Mouse (Mus musculus): ENCODE data around the gene 6430550D23Rik. TPM values are rescaled to one million over a fixed set of nuclear protein-coding genes. Genes with fewer than 3 reads are reported as not detected.
A peak's percentile ranks its signal among the peaks of the same experiment; 100 is the strongest.
"Not testable (repeated sequence)": the region's sequence is repeated elsewhere in the genome, so short reads cannot be mapped to it uniquely, and the experiment has no call there.

6430550D23Rik gene
- polyA plus RNA-seq, 1 experiment: 0.29 TPM

GRCm38 (mm10) chr2:155939897-155940529, 67.8 kb downstream of the 6430550D23Rik start:
- no peak overlapping the region for H3ac ChIP-seq (ENCODE audit: control insufficient read depth, insufficient read length)
- no peaks in the 10 kb centered on the region for H3K79me2 ChIP-seq (ENCODE audit: control insufficient read depth, insufficient read depth)
- H3K36me3 ChIP-seq (ENCODE audit: control insufficient read depth, insufficient read depth): no peaks in the 10 kb centered on the region
- no peaks in the 10 kb centered on the region for H3K27me3 ChIP-seq (ENCODE audit: control insufficient read depth, insufficient read depth, insufficient read length)
- TF ChIP-seq USF1 (IDR thresholded peaks at IDR 0.05; ENCODE audit: low read depth) (no peak), SRF (IDR thresholded peaks at IDR 0.05; ENCODE audit: control insufficient read depth, insufficient read length, low read depth) (no peak), TCF12 (IDR thresholded peaks at IDR 0.05; ENCODE audit: insufficient read depth, poor library complexity, severe bottlenecking) (no peak), CEBPB (IDR thresholded peaks at IDR 0.05; ENCODE audit: insufficient read depth, poor library complexity, severe bottlenecking) (no peak), REST (IDR thresholded peaks at IDR 0.05; ENCODE audit: insufficient read depth, insufficient read length) (no peak), MAX (IDR thresholded peaks at IDR 0.05; ENCODE audit: low read depth) (no peak), POLR2AphosphoS2 (IDR thresholded peaks at IDR 0.05; ENCODE audit: insufficient read length, low read depth) (no peak), MYOG (IDR thresholded peaks at IDR 0.05; ENCODE audit: control insufficient read depth in 1 of 3, insufficient read depth in 1 of 3, insufficient read length in 2 of 3, low read depth in 2 of 3) (no peak), POLR2A (IDR thresholded peaks at IDR 0.05; ENCODE audit: insufficient read length, low read depth) (no peak), E2F4 (IDR thresholded peaks at IDR 0.05; ENCODE audit: insufficient read depth) (no peak), MYOD1 (IDR thresholded peaks at IDR 0.05; ENCODE audit: control insufficient read depth in 1 of 3, insufficient read length in 2 of 3, low read depth in 2 of 3) (no peak), TCF3 (IDR thresholded peaks at IDR 0.05; ENCODE audit: insufficient read length, low read depth) (no peak)
- H3K4me2 ChIP-seq (ENCODE audit: low read depth): no peak overlapping the region
- no peak overlapping the region for H3K4me3 ChIP-seq

DNA sequence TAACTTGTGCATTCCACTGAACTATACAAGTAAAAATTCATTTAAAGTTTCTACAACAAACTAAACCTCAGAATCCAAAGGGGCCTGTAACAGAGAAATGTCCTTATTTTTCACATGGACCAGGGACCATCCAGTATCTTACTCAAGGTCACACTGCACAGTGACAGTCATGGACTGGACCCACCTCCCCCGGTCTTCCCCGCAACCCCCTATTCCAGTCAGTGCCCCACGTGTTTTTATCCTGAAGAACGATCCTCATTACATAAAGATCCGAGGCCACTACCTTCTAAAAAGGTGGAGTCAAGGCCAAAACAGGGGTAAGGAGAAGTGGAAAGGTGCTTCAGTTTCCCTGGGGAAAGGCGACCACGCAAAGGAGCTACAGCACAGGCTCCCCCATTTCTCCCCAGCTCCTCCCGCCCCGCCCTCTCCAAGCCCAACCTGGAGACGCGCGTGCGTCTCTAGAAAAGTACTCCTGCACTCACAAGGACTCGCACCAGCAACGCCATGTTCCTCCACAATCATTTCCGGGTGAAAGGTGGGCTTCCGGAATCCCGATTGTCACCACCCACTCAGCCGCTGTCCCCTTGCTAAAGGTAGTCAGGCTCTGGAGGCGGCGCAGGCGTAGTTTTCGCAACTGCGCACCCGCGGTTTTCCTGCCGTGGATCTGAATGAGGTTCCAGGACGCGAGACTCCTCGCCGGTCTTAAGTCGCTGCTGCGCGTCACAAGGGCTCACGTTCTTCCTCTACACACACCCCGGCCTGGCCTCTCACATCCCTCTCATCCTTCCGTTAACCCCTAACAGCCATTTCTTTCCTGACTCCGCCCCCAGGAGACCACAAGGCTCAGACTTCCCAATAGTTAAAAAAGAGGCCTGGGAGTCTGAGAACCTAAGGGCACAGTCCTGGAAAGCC, 78.0 kb downstream of the 6430550D23Rik start, which contains the start of gene Uqcc1:
TSS of gene Uqcc1 (minus strand) at position 780 of the 912 bp plus-strand sequence.
- Histone ChIP-seq H3K79me2 (ENCODE audit: control insufficient read depth, insufficient read depth) (peaks cover 50% of the 10 kb centered on the region), H3K4me3 (peak within 1 kb of the TSS; percentile 75), H3ac (ENCODE audit: control insufficient read depth, insufficient read length) (peak within 1 kb of the TSS; percentile 48), H3K27me3 (ENCODE audit: control insufficient read depth, insufficient read depth, insufficient read length) (no peaks in the 10 kb centered on the region), H3K4me2 (ENCODE audit: low read depth) (peak within 1 kb of the TSS; percentile 90), H3K36me3 (ENCODE audit: control insufficient read depth, insufficient read depth) (no peaks in the 10 kb centered on the region)
- TF ChIP-seq SRF (IDR thresholded peaks at IDR 0.05; ENCODE audit: control insufficient read depth, insufficient read length, low read depth): no peak
- TF ChIP-seq MYOD1 (IDR thresholded peaks at IDR 0.05; ENCODE audit: control insufficient read depth in 1 of 3, insufficient read length in 2 of 3, low read depth in 2 of 3): no peak
- peak; percentile 81 for TF ChIP-seq POLR2AphosphoS2 (IDR thresholded peaks at IDR 0.05; ENCODE audit: insufficient read length, low read depth)
- no peak for TF ChIP-seq USF1 (IDR thresholded peaks at IDR 0.05; ENCODE audit: low read depth)
- TF ChIP-seq POLR2A (IDR thresholded peaks at IDR 0.05; ENCODE audit: insufficient read length, low read depth): peak; percentile 84
- TF ChIP-seq CEBPB (IDR thresholded peaks at IDR 0.05; ENCODE audit: insufficient read depth, poor library complexity, severe bottlenecking): no peak
- TF ChIP-seq MYOG (IDR thresholded peaks at IDR 0.05; ENCODE audit: control insufficient read depth in 1 of 3, insufficient read depth in 1 of 3, insufficient read length in 2 of 3, low read depth in 2 of 3): peak in 1 of 3 experiments; percentile 36

DNA sequence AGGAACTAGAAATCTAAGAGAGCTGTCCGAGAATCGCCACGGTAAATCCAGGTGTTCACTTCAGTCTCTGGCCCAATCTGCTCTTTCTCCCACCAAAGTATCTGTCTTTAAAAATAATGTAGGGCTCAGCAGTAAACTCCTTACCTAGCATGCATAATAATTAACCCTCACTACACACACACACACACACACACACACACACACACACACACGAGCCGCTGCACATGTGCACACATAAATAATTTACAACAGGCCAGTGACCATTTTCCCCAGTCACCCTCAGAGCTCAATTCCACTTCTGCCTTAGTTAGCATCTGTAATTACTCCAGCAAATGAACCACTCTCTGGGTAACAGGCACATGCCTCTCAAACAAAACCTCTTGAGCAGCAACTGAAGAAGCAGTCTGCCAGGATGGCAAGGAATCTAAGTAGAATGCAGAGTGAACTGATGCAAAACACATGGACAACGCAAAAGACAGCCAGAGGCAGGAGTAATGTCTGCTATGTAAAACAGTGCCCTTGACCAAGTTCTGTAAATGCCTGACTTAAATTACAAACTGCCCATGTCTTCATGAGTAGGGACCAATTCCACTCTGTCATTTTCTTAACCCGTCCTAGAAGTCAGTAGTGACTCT, 78.9 kb downstream of the 6430550D23Rik start:
- Histone ChIP-seq H3K4me2 (ENCODE audit: low read depth) (peak overlapping the region; percentile 90), H3K79me2 (ENCODE audit: control insufficient read depth, insufficient read depth) (peaks cover 56% of the 10 kb centered on the region), H3ac (ENCODE audit: control insufficient read depth, insufficient read length) (peak overlapping the region; percentile 48), H3K4me3 (peak overlapping the region; percentile 75), H3K27me3 (ENCODE audit: control insufficient read depth, insufficient read depth, insufficient read length) (no peaks in the 10 kb centered on the region), H3K36me3 (ENCODE audit: control insufficient read depth, insufficient read depth) (no peaks in the 10 kb centered on the region)
- TF ChIP-seq E2F4 (IDR thresholded peaks at IDR 0.05; ENCODE audit: insufficient read depth) (no peak), MYOG (IDR thresholded peaks at IDR 0.05; ENCODE audit: control insufficient read depth in 1 of 3, insufficient read depth in 1 of 3, insufficient read length in 2 of 3, low read depth in 2 of 3) (no peak), MYOD1 (IDR thresholded peaks at IDR 0.05; ENCODE audit: control insufficient read depth in 1 of 3, insufficient read length in 2 of 3, low read depth in 2 of 3) (no peak), REST (IDR thresholded peaks at IDR 0.05; ENCODE audit: insufficient read depth, insufficient read length) (no peak), CEBPB (IDR thresholded peaks at IDR 0.05; ENCODE audit: insufficient read depth, poor library complexity, severe bottlenecking) (no peak), TCF3 (IDR thresholded peaks at IDR 0.05; ENCODE audit: insufficient read length, low read depth) (no peak), TCF12 (IDR thresholded peaks at IDR 0.05; ENCODE audit: insufficient read depth, poor library complexity, severe bottlenecking) (no peak), POLR2AphosphoS2 (IDR thresholded peaks at IDR 0.05; ENCODE audit: insufficient read length, low read depth) (no peak), SRF (IDR thresholded peaks at IDR 0.05; ENCODE audit: control insufficient read depth, insufficient read length, low read depth) (no peak), POLR2A (IDR thresholded peaks at IDR 0.05; ENCODE audit: insufficient read length, low read depth) (no peak), USF1 (IDR thresholded peaks at IDR 0.05; ENCODE audit: low read depth) (no peak), MAX (IDR thresholded peaks at IDR 0.05; ENCODE audit: low read depth) (no peak)

GRCm38 (mm10) chr2:155925213-155925612, 82.6 kb downstream of the 6430550D23Rik start:
- H3K36me3 ChIP-seq (ENCODE audit: control insufficient read depth, insufficient read depth); H3K4me2 ChIP-seq (ENCODE audit: low read depth); H3ac ChIP-seq (ENCODE audit: control insufficient read depth, insufficient read length); H3K27me3 ChIP-seq (ENCODE audit: control insufficient read depth, insufficient read depth, insufficient read length); H3K4me3 ChIP-seq: not testable (repeated sequence)
- peaks cover 69% of the 10 kb centered on the region for H3K79me2 ChIP-seq (ENCODE audit: control insufficient read depth, insufficient read depth)

Other genes starting within 250 kb of the 6430550D23Rik start
- gene Mmp24, start 232.6 kb downstream of the 6430550D23Rik start, polyA plus RNA-seq (2012; fragmentation: generic; extraction: Trizol): 0.02 TPM
- 32.2 TPM for gene BC029722, start 188.6 kb downstream of the 6430550D23Rik start, polyA plus RNA-seq (2012; fragmentation: generic; extraction: Trizol)
- gene Eif6, start 181.1 kb downstream of the 6430550D23Rik start, polyA plus RNA-seq (2012; fragmentation: generic; extraction: Trizol): 198 TPM
- not detected for gene Fam83c, start 173.1 kb downstream of the 6430550D23Rik start, polyA plus RNA-seq (2012; fragmentation: generic; extraction: Trizol)
- 96.2 TPM for gene Uqcc1, start 77.7 kb downstream of the 6430550D23Rik start, polyA plus RNA-seq (2012; fragmentation: generic; extraction: Trizol)
- gene Gm15557, start 67.2 kb downstream of the 6430550D23Rik start, polyA plus RNA-seq (2012; fragmentation: generic; extraction: Trizol): 0.13 TPM
- gene Gdf5, start 62.6 kb downstream of the 6430550D23Rik start, polyA plus RNA-seq (2012; fragmentation: generic; extraction: Trizol): 2.8 TPM
- gene Cep250, start 51.5 kb downstream of the 6430550D23Rik start, polyA plus RNA-seq (2012; fragmentation: generic; extraction: Trizol): 13.0 TPM
- 372 TPM for gene Ergic3, start 68 bp upstream of the 6430550D23Rik start, polyA plus RNA-seq (2012; fragmentation: generic; extraction: Trizol)
- gene Fer1l4, start 45.0 kb upstream of the 6430550D23Rik start, polyA plus RNA-seq (2012; fragmentation: generic; extraction: Trizol): not detected
- 1.1 TPM for gene Spag4, start 57.2 kb upstream of the 6430550D23Rik start, polyA plus RNA-seq (2012; fragmentation: generic; extraction: Trizol)
- 44.0 TPM for gene Cpne1, start 104.0 kb upstream of the 6430550D23Rik start, polyA plus RNA-seq (2012; fragmentation: generic; extraction: Trizol)
- gene Rbm12, start 104.0 kb upstream of the 6430550D23Rik start, polyA plus RNA-seq (2012; fragmentation: generic; extraction: Trizol): 4.0 TPM
- gene Gm28036, start 119.1 kb upstream of the 6430550D23Rik start, polyA plus RNA-seq (2012; fragmentation: generic; extraction: Trizol): 10.0 TPM
- 417 TPM for gene Romo1, start 136.1 kb upstream of the 6430550D23Rik start, polyA plus RNA-seq (2012; fragmentation: generic; extraction: Trizol)
- 42.8 TPM for gene Nfs1, start 136.2 kb upstream of the 6430550D23Rik start, polyA plus RNA-seq (2012; fragmentation: generic; extraction: Trizol)
- gene Rbm39, start 172.3 kb upstream of the 6430550D23Rik start, polyA plus RNA-seq (2012; fragmentation: generic; extraction: Trizol): 53.7 TPM
- gene Phf20, start 188.5 kb upstream of the 6430550D23Rik start, polyA plus RNA-seq (2012; fragmentation: generic; extraction: Trizol): 13.4 TPM